Mouse (Mus musculus): ENCODE results near the gene Dhx57.
"Not testable (repeated sequence)": the region's sequence is repeated elsewhere in the genome, so short reads cannot be mapped to it uniquely, and the experiment has no call there.

Gene Dhx57

DNA sequence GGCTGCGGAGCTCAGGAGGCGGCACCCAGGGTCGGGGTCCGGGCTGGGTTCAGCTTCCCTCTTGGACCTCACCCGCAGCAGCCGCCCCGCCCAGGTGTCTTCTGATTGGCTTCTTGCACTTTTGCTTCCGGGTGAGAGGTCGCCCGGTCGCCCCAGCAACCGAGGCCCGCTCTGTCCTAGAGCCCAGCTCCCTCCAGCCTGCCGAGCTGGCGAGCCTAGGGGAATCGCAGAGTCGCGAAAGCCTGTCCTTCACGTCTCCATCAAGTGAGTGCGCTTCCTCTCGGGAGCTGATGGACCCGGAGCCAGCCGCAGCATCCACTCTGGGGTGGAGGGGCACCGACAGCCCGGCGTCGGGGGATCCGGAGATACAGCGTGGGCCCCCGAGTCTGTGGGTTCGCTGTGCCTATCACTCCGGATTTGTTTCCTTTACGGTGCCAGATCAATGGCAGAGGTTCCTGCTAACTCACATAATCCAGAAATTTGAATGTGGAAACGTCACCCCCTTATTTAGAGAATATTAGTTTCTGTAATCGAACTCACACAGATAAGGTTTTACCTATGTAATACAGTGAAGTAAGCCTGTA lies at the start of gene Dhx57, which contains the start of gene Morn2:
TSS of gene Dhx57 (minus strand) at position 403 of the 584 bp plus-strand sequence.
TSS of gene Morn2 (plus strand) at position 130 of the 584 bp plus-strand sequence.
- peak; percentile 99 for DNase-seq (ENCODE audit: low spot score)

DNA sequence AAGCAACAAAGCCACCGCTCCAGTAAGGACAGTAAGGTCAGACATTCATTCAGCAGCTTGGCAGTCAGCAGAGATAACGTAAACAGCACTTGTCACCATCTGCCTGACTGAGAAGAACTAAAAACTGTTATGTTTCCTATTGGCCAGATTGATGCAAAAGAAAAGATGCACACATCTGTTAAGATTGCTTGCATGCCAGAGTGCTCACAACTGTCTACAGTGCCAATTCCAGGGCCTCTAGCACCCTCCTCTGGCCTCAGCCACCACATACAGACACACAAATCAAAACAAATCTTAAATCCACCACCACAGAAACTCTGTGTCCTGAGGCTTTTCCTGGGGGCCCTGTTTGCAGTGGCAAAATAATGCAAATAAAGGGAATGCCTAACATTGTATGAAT lies 42.1 kb upstream of the Dhx57 start:
- no peak for DNase-seq (ENCODE audit: low spot score)

DNA sequence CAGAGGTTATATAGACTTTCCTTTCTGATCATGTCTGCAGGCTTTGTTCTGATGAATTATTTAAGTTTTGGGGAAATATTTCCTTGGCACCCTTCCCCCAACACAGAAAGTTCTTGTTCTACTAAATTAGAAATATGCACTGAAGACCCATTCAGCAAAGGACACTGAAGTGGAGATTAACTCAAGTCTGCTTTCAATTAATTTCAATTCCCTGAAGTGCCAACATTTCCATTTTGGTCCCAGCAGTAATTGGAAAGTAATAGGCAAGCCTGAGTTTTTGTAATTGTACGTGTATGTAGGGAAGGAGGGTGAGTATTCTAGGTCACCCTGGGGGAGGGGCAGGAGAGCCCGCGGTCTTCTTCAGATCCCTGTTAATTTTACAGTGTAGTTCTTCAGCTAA lies 36.2 kb upstream of the Dhx57 start:
- no peak for DNase-seq (ENCODE audit: low spot score)

DNA sequence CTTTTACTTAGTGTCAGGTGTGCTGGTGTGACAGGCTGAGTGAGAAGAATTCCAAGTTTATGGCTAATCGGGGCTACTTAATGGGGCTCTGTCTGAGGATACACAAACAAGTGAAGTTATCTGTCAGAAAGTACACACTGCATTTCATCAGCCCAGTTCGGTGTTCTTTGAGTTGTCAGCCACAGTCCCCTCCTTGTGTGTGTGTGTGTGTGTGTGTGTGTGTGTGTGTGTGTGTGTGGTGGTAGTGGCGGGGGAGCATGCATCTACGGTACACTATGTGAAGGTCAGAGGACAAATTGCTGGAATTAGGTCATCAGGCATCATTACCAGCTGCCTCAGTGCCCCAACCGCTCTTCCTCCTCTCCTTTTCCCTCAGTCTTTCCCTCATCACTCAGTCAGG lies 35.2 kb upstream of the Dhx57 start:
- no peak for DNase-seq (ENCODE audit: low spot score)

DNA sequence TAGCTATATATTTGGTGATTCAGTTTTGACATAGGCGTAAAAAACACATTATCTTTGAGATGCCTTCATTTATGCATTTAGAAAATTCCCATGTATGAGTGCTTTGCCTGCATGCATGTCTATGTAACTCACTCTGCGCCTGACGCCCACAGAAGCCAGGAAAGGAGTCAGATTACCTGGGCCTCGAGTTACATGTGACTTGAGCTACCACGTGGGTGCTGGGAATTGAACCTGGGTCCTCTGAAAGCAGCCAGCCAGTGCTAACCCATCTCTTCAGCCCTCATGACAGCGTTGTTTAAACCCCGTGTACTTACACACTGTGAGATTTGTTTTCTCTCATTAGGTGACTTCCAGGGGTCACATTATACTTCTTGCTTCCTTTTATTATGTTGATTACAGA lies 34.2 kb upstream of the Dhx57 start:
- DNase-seq (ENCODE audit: low spot score) = no peak

DNA sequence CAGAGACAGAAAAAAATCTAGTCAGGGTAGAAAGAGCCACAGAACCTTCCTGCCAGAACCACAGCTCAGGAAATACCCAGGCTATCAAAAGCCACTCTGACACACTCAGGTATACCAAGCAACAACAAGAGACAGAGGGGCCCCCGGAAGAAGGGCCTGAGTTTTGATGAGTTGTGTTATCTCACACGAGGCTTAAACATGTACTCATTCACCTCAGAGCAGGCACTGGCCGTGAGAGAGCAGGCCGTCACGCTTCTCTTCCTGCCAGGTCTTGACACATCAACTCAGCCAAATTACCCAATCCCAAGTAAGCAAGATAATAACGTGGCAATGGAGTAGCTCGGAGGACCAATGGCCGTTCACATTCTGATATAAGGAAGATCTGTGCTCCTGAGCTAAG lies 33.4 kb upstream of the Dhx57 start:
- DNase-seq (ENCODE audit: low spot score) = no peak

DNA sequence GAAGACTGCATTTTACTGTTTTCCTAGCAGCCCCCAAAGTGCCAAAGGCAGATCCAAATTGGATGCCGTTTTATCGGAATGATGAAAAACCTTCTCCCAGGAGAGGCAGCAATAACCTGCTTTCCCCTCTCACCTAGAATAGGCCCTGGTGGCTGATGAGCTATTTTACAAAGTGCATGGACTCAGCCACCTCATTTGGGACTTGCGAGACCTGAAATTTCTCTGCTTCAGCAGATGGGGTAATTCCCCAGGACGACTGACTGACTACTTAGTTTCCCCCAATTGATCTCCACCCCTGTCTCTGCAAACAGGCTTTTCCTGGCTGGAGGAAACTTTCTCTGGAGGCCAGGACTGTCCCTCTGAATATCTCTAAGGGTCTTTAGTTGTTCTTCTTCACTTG lies 32.7 kb upstream of the Dhx57 start:
- DNase-seq (ENCODE audit: low spot score) = no peak

DNA sequence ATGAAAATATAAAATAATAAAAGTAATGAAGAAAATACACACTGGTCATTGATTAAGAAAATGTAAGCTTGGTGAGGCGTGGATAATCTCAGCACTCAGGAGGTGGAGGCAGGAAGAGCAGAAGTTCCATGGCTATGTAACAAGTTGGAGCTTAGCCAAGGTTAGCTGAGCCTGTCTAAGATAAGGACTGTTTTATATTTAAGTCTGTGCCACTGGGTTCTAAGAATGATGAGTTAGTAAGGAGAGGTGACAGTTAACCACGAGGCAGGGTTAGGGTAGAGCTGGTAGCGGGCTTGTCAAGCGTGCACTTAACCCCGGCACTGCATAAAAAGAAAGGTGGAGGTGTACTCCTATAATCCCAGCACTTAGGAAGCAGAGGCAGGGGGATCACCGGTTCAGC lies 32.0 kb upstream of the Dhx57 start:
- DNase-seq (ENCODE audit: low spot score) = no peak

DNA sequence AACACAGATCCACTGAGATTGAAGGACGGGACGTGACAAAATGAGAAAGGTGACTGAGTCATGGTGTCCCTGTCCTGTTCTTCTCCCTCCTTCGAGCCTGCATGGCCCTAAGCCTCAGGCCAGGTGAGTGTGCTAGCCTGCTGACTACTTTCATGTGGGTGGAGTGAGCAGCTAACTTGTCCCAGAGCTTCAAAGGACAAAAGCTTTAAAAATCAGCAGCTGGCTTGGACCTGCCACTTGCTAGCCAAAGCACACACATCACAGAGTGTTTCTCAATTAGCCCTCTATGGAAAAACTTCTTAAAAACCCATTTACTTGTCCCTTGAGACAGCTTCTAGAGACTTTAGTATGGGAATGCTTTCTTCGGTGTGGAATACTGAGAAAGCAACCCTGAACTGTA lies 22.1 kb upstream of the Dhx57 start:
- no peak for DNase-seq (ENCODE audit: low spot score)

DNA sequence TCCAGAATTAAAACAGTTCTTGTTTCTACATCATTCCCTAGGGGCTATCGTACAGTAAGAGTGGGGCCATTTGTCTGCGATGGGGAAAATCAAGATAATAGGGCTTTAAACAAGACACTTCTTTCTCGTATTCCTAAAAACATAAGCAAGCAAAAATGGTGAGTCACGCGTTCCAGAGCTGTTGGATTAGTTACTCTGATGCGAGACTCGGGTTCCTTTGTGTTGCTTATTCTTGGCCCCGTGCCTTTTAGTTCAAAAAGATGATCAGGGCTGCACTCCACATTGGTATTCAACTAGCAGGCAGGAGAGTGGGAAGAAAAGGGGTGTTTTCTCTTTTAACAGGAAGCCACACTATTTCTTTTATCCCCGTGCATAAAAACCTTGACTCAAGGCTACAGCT lies 21.5 kb upstream of the Dhx57 start:
- DNase-seq (ENCODE audit: low spot score) = no peak

DNA sequence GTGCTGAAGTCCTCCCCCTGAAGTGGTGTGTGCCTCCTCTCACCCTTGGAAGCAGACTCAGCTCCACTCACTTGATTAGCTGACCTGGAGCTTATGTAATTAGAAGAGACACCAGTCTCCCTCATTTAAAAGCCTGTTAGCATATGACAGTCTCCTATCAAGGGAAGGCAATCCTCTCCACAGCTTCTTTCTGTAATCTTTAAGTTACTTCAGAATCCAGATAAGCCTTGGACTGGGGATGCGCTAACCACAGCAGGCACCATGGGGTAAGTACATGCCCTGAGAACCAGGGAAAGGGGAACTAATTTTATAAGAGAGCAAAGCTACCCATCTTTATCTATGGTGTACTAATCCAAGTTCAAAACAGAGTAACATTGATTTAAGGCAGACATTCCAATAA lies 17.0 kb upstream of the Dhx57 start, which contains the start of gene Arhgef33:
TSS of gene Arhgef33 (plus strand) at position 157 of the 400 bp plus-strand sequence.
- no peak for DNase-seq (ENCODE audit: low spot score)

DNA sequence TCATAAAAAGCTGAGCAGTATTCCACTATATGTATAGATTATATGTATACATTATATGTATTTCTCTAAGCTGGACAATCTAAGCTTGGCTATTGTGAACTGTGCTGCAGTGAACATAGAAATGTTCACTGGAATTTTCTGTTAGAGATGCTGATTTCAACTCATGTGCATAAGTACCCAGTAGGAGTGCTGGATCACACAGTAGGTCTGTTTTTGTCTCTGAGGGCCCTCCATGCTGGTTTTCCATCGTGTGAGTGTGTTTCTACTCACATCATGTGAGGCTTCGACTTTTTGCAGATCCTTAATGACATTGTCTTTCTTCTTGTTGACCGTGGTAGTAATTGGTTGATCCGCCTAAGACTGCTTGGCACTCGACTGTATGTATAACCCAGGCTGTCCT lies 8.6 kb upstream of the Dhx57 start:
- DNase-seq (ENCODE audit: low spot score) = no peak

DNA sequence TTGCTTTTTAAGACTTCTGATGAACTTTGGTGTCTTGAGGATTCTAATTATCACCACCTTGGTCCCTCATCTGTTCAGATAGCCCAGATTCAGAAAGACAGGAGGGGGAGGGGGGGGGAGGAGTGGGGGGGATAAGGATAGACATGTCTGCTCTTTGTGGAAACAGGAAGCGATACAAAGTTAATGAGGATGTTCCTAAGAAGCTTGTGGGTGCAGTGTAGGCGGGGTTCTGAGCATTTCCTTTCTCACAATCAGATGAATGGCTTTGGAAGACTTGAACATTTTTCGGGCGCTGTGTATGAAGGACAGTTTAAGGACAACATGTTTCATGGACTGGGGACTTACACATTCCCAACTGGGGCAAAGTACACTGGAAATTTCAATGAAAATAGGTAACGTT lies 5.0 kb upstream of the Dhx57 start:
- DNase-seq (ENCODE audit: low spot score) = no peak

DNA sequence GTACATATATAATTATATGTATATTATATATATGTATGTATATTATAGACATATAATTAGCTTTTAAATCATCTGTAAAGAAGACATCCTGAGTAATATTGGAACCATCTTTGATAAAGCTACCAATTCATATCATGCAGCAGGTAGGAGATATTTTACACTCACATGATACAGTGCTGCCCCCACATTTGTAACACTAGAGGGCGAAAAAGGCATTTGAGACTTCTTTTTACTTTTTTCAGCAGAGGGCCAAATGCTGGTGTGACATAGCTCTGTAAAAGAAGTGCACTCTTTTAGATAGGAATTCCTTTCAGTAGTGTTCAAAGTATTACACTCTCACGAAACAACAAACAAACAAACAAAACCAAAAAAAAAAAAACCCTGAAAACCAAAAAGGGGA lies 872 bp upstream of the Dhx57 start:
- DNase-seq (ENCODE audit: low spot score) = no peak

DNA sequence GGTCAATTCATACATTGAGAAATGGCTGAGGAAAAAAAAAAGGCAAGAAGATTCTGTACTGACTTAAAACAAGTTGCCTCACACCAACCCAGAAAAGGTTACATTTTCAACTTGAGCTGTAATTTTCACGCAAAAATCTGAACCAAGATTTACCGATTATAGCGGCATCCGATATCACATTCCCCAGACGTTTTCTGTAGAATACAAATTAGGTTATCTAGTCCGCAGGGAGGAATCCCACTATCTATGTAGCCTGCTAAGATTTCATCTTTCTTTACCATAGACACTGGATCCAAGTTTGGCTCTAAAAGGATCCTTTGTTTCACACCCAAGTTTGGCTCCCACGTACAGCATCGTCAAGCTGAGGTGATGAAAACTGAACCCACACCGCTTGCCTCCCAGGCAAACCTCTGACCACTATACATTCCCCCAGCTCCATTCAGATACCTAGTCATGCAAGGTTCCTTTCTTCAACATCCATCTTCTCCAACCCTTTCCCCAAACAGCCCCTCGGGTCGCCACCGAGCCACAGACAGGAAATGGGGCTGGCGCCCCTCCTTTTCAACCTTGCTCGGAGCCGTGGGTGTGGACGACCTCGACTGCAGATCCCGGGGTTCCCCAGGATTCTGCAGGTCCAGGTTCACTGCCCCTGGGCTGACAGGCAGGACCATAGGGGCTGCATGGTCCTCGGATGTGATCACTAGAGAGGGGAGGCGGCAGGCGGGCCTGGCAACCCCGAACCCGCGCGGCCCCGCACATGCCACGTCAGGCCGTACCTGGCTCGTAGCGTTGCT lies 799 bp downstream of the Dhx57 start:
- no peak for DNase-seq (ENCODE audit: low spot score)

DNA sequence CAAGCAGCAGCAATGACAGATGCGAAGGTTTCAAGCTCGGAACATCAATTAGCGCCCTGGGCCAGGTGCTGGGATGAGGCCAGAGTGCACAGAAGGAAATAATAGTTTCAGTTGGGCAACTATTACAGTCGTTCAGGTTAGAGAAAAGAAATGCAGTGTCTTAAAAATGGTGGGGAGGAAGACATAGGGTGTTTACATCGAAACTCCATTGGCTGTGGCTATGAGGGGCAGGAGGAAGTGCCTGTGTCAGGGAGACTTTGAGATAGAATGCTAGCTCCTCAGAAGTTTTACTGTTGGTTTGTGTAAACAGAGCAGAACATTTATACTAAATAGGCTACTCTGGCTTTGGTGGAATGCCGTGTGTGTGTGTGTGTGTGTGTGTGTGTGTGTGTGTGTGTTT lies 2.3 kb downstream of the Dhx57 start:
- DNase-seq (ENCODE audit: low spot score) = no peak

DNA sequence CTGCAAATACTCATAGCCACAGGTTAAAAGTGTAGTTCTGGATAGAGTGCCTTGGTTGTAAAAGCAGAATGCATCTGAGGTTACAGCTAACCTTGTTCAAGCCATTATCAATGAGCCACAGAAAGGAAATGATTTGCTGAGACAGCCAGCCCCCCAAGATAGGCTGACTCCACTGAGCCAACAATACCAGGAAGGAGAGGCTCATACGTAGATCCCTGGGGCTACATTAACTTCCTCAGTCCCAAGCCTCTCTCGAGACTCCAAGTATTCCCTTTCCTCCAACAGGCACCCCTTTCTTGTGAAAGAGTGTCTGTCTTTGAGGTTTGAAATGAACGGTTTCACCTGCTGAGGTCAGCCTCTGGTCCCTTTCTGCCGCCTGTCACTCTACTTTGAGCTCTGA lies 5.8 kb downstream of the Dhx57 start:
- DNase-seq (ENCODE audit: low spot score) = no peak

DNA sequence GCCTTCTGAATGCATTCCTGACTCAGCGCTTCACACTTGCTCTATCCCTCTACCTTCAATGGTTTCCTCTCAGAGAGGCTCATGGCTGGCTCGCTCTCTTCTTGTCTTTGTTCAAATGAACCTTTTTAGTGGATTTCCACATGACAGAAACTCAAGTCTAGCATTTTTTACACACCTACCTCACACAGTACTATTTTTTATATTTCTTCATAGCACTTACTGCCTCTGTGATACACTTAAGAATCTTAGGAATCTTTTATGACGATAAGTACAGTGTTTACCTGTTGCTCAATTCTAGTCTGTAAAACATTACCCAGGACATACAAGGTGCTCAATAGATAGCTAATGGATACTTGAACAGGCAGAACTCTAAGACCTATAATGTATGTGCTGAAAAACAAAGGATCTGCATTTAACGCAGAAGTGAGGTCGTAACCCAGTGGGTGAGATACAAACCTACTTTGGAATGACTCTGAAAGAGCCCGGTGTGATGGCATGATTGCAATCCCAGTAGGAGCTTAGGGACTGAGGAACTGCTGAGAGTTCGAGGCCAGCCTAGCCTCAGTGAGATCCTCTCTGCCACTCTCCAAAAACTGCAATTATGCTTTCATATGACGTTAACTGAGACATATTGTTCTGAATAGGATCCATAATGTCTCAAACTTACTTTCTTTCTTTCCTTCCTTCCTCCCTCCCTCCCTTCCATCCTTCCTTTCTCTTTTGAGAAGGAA lies 10.8 kb downstream of the Dhx57 start:
- no peak for DNase-seq (ENCODE audit: low spot score)

DNA sequence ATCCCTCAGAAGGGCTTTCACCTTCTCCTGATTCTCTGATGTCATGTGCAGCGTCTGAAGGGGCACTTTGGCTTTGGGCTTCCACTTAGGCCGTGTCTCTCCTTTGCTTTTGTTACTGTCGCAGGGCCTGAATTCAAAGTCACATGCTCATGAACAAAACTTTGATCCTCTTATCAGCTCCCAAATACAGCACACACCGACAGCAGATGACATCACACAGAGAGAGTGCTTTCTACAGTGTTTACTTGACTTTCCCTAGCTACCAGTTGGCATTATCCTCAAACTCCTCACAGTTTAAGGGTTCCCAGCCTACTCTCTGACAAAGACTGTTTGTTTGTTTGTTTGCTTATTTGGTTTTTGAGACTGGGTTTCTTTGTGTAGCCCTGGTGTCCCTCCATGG lies 12.0 kb downstream of the Dhx57 start:
- DNase-seq (ENCODE audit: low spot score) = no peak

DNA sequence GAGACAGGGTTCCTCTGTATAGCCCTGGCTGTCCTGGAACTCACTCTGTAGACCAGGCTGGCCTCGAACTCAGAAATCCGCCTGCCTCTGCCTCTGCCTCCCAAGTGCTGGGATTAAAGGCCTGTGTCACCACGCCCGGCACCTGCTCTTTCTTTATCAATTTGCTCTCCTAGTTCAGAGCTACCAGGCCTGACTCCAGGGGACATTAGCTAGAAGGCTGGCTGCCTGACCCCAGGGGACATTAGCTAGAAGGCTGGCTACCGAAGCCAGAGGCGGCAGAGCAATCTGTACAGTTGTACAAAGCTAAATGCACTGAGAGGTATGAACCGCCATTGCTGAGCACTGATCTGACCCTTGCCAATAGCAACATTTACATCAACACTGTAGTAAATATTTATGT lies 19.7 kb downstream of the Dhx57 start:
- not testable (repeated sequence) for DNase-seq (ENCODE audit: low spot score)

DNA sequence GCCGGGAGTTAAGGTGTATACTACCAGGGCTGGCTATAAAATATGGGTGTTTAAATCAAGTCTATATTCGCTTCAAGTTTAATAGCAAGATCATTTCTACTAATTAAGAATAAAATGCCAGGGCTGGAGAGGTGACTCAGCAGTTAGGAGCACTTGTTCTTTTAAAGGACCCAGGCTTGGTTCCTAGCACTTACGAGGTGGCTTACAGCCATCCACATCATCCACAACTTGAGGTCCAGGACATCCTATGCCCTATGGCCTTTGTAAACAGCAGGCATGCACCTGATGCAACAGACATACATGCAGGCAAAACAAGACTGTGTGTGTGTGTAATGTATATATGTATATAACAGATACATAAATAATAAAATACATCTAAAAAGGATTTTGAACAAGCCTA lies 22.1 kb downstream of the Dhx57 start:
- no peak for DNase-seq (ENCODE audit: low spot score)

DNA sequence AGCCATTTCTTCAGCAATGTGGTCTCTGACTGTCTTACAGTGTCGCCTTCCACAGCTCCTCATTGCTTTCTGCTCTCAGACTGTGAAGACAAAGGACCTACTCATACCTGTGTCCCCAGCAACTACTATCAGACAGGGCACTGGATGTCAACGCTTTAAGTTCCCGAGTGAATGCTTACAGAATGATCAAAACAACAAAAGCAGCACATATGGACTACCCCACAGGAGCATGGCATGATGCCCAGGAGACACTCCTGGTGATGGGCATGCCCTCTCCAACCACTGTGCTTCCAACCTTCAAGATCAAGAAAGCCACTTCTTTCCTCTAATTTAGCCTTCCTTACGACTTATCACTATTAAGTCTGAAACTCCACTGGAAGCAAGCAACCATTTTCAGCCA lies 23.2 kb downstream of the Dhx57 start:
- no peak for DNase-seq (ENCODE audit: low spot score)

DNA sequence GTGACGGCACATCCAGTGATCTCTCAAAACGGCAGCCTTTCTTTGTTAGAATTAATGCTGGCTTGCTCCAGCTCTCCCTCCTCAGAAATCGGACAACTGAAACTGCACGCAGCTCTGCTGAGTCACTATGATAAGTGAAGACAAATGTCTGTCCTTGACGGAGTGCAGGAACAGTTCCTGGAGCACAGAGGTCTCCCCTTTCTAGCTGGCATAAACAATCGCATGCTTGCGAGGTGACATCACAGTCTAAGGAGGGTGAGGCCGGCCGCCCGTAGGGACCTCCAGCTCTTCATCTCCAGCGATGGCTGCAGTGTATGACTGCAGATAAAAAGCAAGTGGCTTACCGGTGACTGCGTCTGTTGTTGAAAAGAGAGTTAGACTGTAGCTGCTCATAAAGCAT lies 35.1 kb downstream of the Dhx57 start:
- DNase-seq (ENCODE audit: low spot score) = peak; percentile 20

All from ovary, postnatal 10 days (tissue).